Mouse (Mus musculus) liver, embryonic 11.5 days (tissue): ENCODE measurements around the gene Lama4. TPM values are rescaled to one million over a fixed set of nuclear protein-coding genes. Genes with fewer than 3 reads are reported as not detected.

Experiments
- ATAC-seq: fragments of 200-750 bp; cut with Nextera tagmentation; replicated peaks from 2 replicates; pipeline ENCODE4 v1.8.0; 2017; ENCODE audit warnings: moderate number of reproducible peaks, mild to moderate bottlenecking, moderate TSS enrichment, moderate library complexity; ENCODE audit not compliant: low FRiP score
- DNase-seq: peaks from one replicate; pipeline ENCODE4 v3.0.0-alpha.2; 2017; ENCODE audit warnings: low spot score
- H3K27ac ChIP-seq: fragments of 300-500 bp; sonication (generic); 2 replicates; pipeline ENCODE4 v1.5.1; 2014; ENCODE audit warnings: mild to moderate bottlenecking, low read depth, low read length, control low read depth
- H3K27me3 ChIP-seq: fragments of 300-500 bp; sonication (generic); replicated peaks from 2 replicates; pipeline ENCODE4 v1.6.1; 2014; ENCODE audit warnings: low read length, mixed read lengths; ENCODE audit not compliant: control insufficient read depth, insufficient read depth
- H3K36me3 ChIP-seq: fragments of 300-500 bp; sonication (generic); 2 replicates; pipeline ENCODE4 v1.6.1; 2014; ENCODE audit warnings: mild to moderate bottlenecking, low read length, moderate library complexity, mixed read lengths; ENCODE audit not compliant: control insufficient read depth, insufficient read depth
- H3K4me1 ChIP-seq: fragments of 300-500 bp; sonication (generic); replicated peaks from 2 replicates; pipeline ENCODE4 v1.6.1; 2014; ENCODE audit warnings: low read length, mixed read lengths; ENCODE audit not compliant: control insufficient read depth, insufficient read depth
- H3K4me2 ChIP-seq: fragments of 300-500 bp; sonication (generic); 2 replicates; pipeline ENCODE4 v1.6.1; 2014; ENCODE audit warnings: mild to moderate bottlenecking, control low read depth, moderate library complexity
- H3K4me3 ChIP-seq: fragments of 300-500 bp; sonication (generic); 2 replicates; pipeline ENCODE4 v1.5.1; 2014; ENCODE audit warnings: low read depth, low read length, control low read depth
- H3K9ac ChIP-seq: fragments of 300-500 bp; sonication (generic); 2 replicates; pipeline ENCODE4 v1.6.1; 2014; ENCODE audit warnings: low read depth, low read length, control low read depth
- H3K9me3 ChIP-seq: fragments of 300-500 bp; sonication (generic); 2 replicates; pipeline ENCODE4 v1.6.1; 2016; ENCODE audit warnings: low read length, inconsistent platforms, mixed read lengths; ENCODE audit not compliant: control insufficient read depth
- WGBS: fragments of 180-500 bp; shearing (Covaris S2); extraction: QIAGEN DNeasy Blood & Tissue Kit; methylation state at CpG from one replicate; pipeline ENCODE4 v1.1.7; 2014; 5-methylcytosine and 5-hydroxymethylcytosine counted together
- polyA plus RNA-seq: library from polyadenylated mRNA; unstranded; fragments of >200 nt; fragmentation: Nextera tagmentation; extraction: Ambion mirVana; gene quantifications from 2 replicates; pipeline ENCODE4 v1.2.1, GENCODE M21; 2014

Lama4 gene
- polyA plus RNA-seq, 1 experiment from 2014 or later: 6.1 TPM

- Histone ChIP-seq H3K9ac (no peak overlapping the region), H3K9me3 (no peaks in the 10 kb centered on the region), H3K4me3 (no peak overlapping the region), H3K36me3 (no peaks in the 10 kb centered on the region), H3K4me1 (no peaks in the 10 kb centered on the region), H3K27ac (no peak overlapping the region), H3K4me2 (no peak overlapping the region), H3K27me3 (no peaks in the 10 kb centered on the region)
- WGBS: 70% methylated on average over 4 of the region's 4 CpGs
- ATAC-seq (no peak), DNase-seq (no peak)
Measured at GRCm38 (mm10) chr10:38984358-38985075, 19.2 kb downstream of the Lama4 start.

GRCm38 (mm10) chr10:38986053-38986452, 20.7 kb downstream of the Lama4 start:
- no peak overlapping the region for H3K9ac ChIP-seq
- no peak for ATAC-seq
- H3K4me2 ChIP-seq: no peak overlapping the region
- WGBS: 83% methylated on average over 3 of the region's 3 CpGs
- DNase-seq: no peak
- H3K36me3 ChIP-seq: no peaks in the 10 kb centered on the region
- no peak overlapping the region for H3K4me3 ChIP-seq
- no peak overlapping the region for H3K27ac ChIP-seq
- H3K27me3 ChIP-seq: no peaks in the 10 kb centered on the region
- no peaks in the 10 kb centered on the region for H3K4me1 ChIP-seq
- no peaks in the 10 kb centered on the region for H3K9me3 ChIP-seq

GRCm38 (mm10) chr10:38992827-38993226, 27.5 kb downstream of the Lama4 start:
- Histone ChIP-seq H3K36me3 (no peaks in the 10 kb centered on the region), H3K4me2 (no peak overlapping the region), H3K4me3 (no peak overlapping the region), H3K27ac (no peak overlapping the region), H3K4me1 (no peaks in the 10 kb centered on the region), H3K9me3 (no peaks in the 10 kb centered on the region), H3K9ac (no peak overlapping the region), H3K27me3 (no peaks in the 10 kb centered on the region)
- WGBS: 87% methylated on average over 1 of the region's 1 CpGs
- ATAC-seq (no peak), DNase-seq (no peak)

GRCm38 (mm10) chr10:38993632-38994424, 28.5 kb downstream of the Lama4 start:
- no peak overlapping the region for H3K4me3 ChIP-seq
- no peaks in the 10 kb centered on the region for H3K36me3 ChIP-seq
- WGBS: 74% methylated on average over 2 of the region's 2 CpGs
- H3K27ac ChIP-seq: no peak overlapping the region
- ATAC-seq (no peak), DNase-seq (no peak)
- H3K9me3 ChIP-seq: no peaks in the 10 kb centered on the region
- H3K4me2 ChIP-seq: no peak overlapping the region
- H3K27me3 ChIP-seq: no peaks in the 10 kb centered on the region
- H3K9ac ChIP-seq: no peak overlapping the region
- H3K4me1 ChIP-seq: no peaks in the 10 kb centered on the region

- Histone ChIP-seq H3K27me3 (no peaks in the 10 kb centered on the region), H3K4me1 (no peaks in the 10 kb centered on the region), H3K36me3 (no peaks in the 10 kb centered on the region), H3K9ac (no peak overlapping the region), H3K4me2 (no peak overlapping the region), H3K4me3 (no peak overlapping the region), H3K27ac (no peak overlapping the region), H3K9me3 (no peaks in the 10 kb centered on the region)
- ATAC-seq: no peak
- WGBS: 79% methylated on average over 9 of the region's 9 CpGs
- DNase-seq: no peak
Measured at GRCm38 (mm10) chr10:38994719-38995450, 29.6 kb downstream of the Lama4 start.

GRCm38 (mm10) chr10:38995896-38996295, 30.6 kb downstream of the Lama4 start:
- DNase-seq: no peak
- WGBS: 67% methylated on average over 2 of the region's 2 CpGs
- no peak overlapping the region for H3K4me3 ChIP-seq

GRCm38 (mm10) chr10:39000951-39001350, 35.6 kb downstream of the Lama4 start:
- H3K27me3 ChIP-seq: no peaks in the 10 kb centered on the region
- H3K4me3 ChIP-seq: no peak overlapping the region
- DNase-seq (no peak), ATAC-seq (no peak)
- H3K4me1 ChIP-seq: no peaks in the 10 kb centered on the region
- H3K9ac ChIP-seq: no peak overlapping the region
- no peak overlapping the region for H3K4me2 ChIP-seq
- H3K9me3 ChIP-seq: no peaks in the 10 kb centered on the region
- no peak overlapping the region for H3K27ac ChIP-seq
- WGBS: 60% methylated on average over 4 of the region's 4 CpGs
- H3K36me3 ChIP-seq: no peaks in the 10 kb centered on the region

More at GRCm38 (mm10) chr10:38995896-38996295, 30.6 kb downstream of the Lama4 start:
- ATAC-seq: no peak
- no peaks in the 10 kb centered on the region for H3K9me3 ChIP-seq
- no peaks in the 10 kb centered on the region for H3K27me3 ChIP-seq
- no peaks in the 10 kb centered on the region for H3K36me3 ChIP-seq
- H3K4me2 ChIP-seq: no peak overlapping the region
- no peak overlapping the region for H3K9ac ChIP-seq
- H3K27ac ChIP-seq: no peak overlapping the region
- H3K4me1 ChIP-seq: no peaks in the 10 kb centered on the region

- DNase-seq (no peak), ATAC-seq (no peak)
- Histone ChIP-seq H3K27ac (no peak overlapping the region), H3K9me3 (no peaks in the 10 kb centered on the region), H3K27me3 (no peaks in the 10 kb centered on the region), H3K9ac (no peak overlapping the region), H3K4me2 (no peak overlapping the region), H3K36me3 (no peaks in the 10 kb centered on the region), H3K4me3 (no peak overlapping the region), H3K4me1 (no peaks in the 10 kb centered on the region)
- WGBS: 61% methylated on average over 2 of the region's 2 CpGs
Measured at GRCm38 (mm10) chr10:39002521-39002920, 37.2 kb downstream of the Lama4 start.
